Mouse (Mus musculus) thymus, adult 2 months (tissue): Measurements from ENCODE around the gene Foxb2. TPM values are rescaled to one million over a fixed set of nuclear protein-coding genes. Genes with fewer than 3 reads are reported as not detected.
"Not testable (repeated sequence)": the region's sequence is repeated elsewhere in the genome, so short reads cannot be mapped to it uniquely, and the experiment has no call there.

Experiments
- DNase-seq: peaks from one replicate; pipeline ENCODE4 v3.0.0; 2021
- H3K27ac ChIP-seq: fragments of 200-500 bp; 2 replicates; pipeline ENCODE4 v1.5.1; 2012; ENCODE audit warnings: low read length, control low read depth; ENCODE audit not compliant: control insufficient read depth, insufficient read depth
- H3K27me3 ChIP-seq: fragments of 200-500 bp; 2 replicates; pipeline ENCODE4 v1.6.1; 2012; ENCODE audit warnings: mild to moderate bottlenecking, low read length, moderate library complexity, mixed read lengths; ENCODE audit not compliant: control insufficient read depth, insufficient read depth
- H3K36me3 ChIP-seq: fragments of 200-500 bp; 2 replicates; pipeline ENCODE4 v1.6.1; 2012; ENCODE audit warnings: mild to moderate bottlenecking, low read length, moderate library complexity; ENCODE audit not compliant: control insufficient read depth, insufficient read depth
- H3K4me1 ChIP-seq: fragments of 200-500 bp; replicated peaks from 2 replicates; pipeline ENCODE4 v1.6.1; 2012; ENCODE audit warnings: low read length; ENCODE audit not compliant: control insufficient read depth, insufficient read depth
- H3K4me3 ChIP-seq: fragments of 200-500 bp; 2 replicates; pipeline ENCODE4 v1.5.1; 2012; ENCODE audit warnings: mild to moderate bottlenecking, low read length, control low read depth, moderate library complexity; ENCODE audit not compliant: control insufficient read depth, insufficient read depth
- CTCF ChIP-seq: fragments of 200-500 bp; IDR thresholded peaks from 2 replicates; pipeline ENCODE4 v1.5.1; 2012; ENCODE audit warnings: mild to moderate bottlenecking, control low read depth, low read length, moderate library complexity, borderline replicate concordance; ENCODE audit not compliant: control insufficient read depth, poor library complexity, insufficient read depth; ENCODE audit errors: extremely low read depth
- POLR2A ChIP-seq: fragments of 200-500 bp; IDR thresholded peaks from 2 replicates; pipeline ENCODE4 v1.6.1; 2012; ENCODE audit warnings: mild to moderate bottlenecking, low read length, control low read depth, moderate library complexity; ENCODE audit not compliant: control insufficient read depth, poor library complexity, insufficient read depth; ENCODE audit errors: extremely low read depth
- WGBS: fragments of 180-500 bp; shearing (Covaris S2); methylation state at CpG from one replicate; pipeline ENCODE4 v1.1.7; 2018; 5-methylcytosine and 5-hydroxymethylcytosine counted together
- polyA plus RNA-seq: library from polyadenylated mRNA; depleted of rRNA; stranded (reverse); fragments of >200 nt; gene quantifications from 2 replicates; pipeline ENCODE4 v1.2.3, GENCODE M21; 2012

Gene Foxb2
- polyA plus RNA-seq, 1 experiment, result 0.47 TPM

GRCm38 (mm10) chr19:16870501-16871191 is 3.0 kb downstream of the Foxb2 start:
- H3K36me3 ChIP-seq, result no peaks in the 10 kb centered on the region
- no peaks in the 10 kb centered on the region for H3K4me1 ChIP-seq
- H3K4me3 ChIP-seq, result no peak overlapping the region
- DNase-seq, result no peak
- TF ChIP-seq POLR2A, result no peak
- no peak for TF ChIP-seq CTCF
- WGBS, result 7% methylated on average over 28 of the region's 28 CpGs
- peaks cover 24% of the 10 kb centered on the region for H3K27me3 ChIP-seq
- H3K27ac ChIP-seq, result no peak overlapping the region

GRCm38 (mm10) chr19:16868534-16868933 is 5.1 kb downstream of the Foxb2 start:
- no peak for DNase-seq
- no peak for TF ChIP-seq POLR2A
- no peak for TF ChIP-seq CTCF
- Histone ChIP-seq H3K36me3 (no peaks in the 10 kb centered on the region), H3K4me3 (no peak overlapping the region), H3K27ac (no peak overlapping the region), H3K27me3 (peaks cover 14% of the 10 kb centered on the region; the same call in 1 of the 2 replicates), H3K4me1 (no peaks in the 10 kb centered on the region)
- WGBS, result 49% methylated on average over 5 of the region's 5 CpGs

- no peaks in the 10 kb centered on the region for H3K36me3 ChIP-seq
- 87% methylated on average over 4 of the region's 4 CpGs for WGBS
- no peak for TF ChIP-seq CTCF
- no peak overlapping the region for H3K27ac ChIP-seq
- no peaks in the 10 kb centered on the region for H3K27me3 ChIP-seq
- no peak overlapping the region for H3K4me3 ChIP-seq
- no peak for DNase-seq
- H3K4me1 ChIP-seq, result no peaks in the 10 kb centered on the region
Measured at GRCm38 (mm10) chr19:16858646-16859045, 15.0 kb downstream of the Foxb2 start.

- H3K4me3 ChIP-seq, result no peak overlapping the region
- H3K4me1 ChIP-seq, result no peaks in the 10 kb centered on the region
- WGBS, result 89% methylated on average over 5 of the region's 5 CpGs
- no peaks in the 10 kb centered on the region for H3K27me3 ChIP-seq
- H3K27ac ChIP-seq, result no peak overlapping the region
- no peak for TF ChIP-seq POLR2A
- no peak for TF ChIP-seq CTCF
- H3K36me3 ChIP-seq, result no peaks in the 10 kb centered on the region
- DNase-seq, result no peak
Measured at GRCm38 (mm10) chr19:16856752-16857151, 16.9 kb downstream of the Foxb2 start.

- WGBS, result 94% methylated on average over 2 of the region's 2 CpGs
- H3K4me3 ChIP-seq, H3K36me3 ChIP-seq, H3K27me3 ChIP-seq, H3K4me1 ChIP-seq, DNase-seq, H3K27ac ChIP-seq: not testable (repeated sequence)
Measured at GRCm38 (mm10) chr19:16844091-16844490, 29.5 kb downstream of the Foxb2 start.

GRCm38 (mm10) chr19:16841516-16842249 is 31.9 kb downstream of the Foxb2 start:
- Histone ChIP-seq H3K36me3 (no peaks in the 10 kb centered on the region), H3K4me3 (no peak overlapping the region), H3K27ac (no peak overlapping the region), H3K27me3 (no peaks in the 10 kb centered on the region), H3K4me1 (no peaks in the 10 kb centered on the region)
- 75% methylated on average over 9 of the region's 9 CpGs for WGBS
- no peak for TF ChIP-seq CTCF
- DNase-seq, result no peak

- TF ChIP-seq CTCF (no peak), POLR2A (no peak)
- DNase-seq, result no peak
- H3K4me3 ChIP-seq, result no peak overlapping the region
- H3K4me1 ChIP-seq, result no peaks in the 10 kb centered on the region
- 93% methylated on average over 8 of the region's 8 CpGs for WGBS
- no peaks in the 10 kb centered on the region for H3K27me3 ChIP-seq
- H3K27ac ChIP-seq, result no peak overlapping the region
- no peaks in the 10 kb centered on the region for H3K36me3 ChIP-seq
Measured at GRCm38 (mm10) chr19:16841001-16841400, 32.6 kb downstream of the Foxb2 start.
